Mouse (Mus musculus) liver, embryonic 11.5 days (tissue): ENCODE measurements around the gene Olfr745. TPM values are rescaled to one million over a fixed set of nuclear protein-coding genes. Genes with fewer than 3 reads are reported as not detected.

Experiments
- ATAC-seq: fragments of 200-750 bp; cut with Nextera tagmentation; replicated peaks from 2 replicates; pipeline ENCODE4 v1.8.0; 2017; ENCODE audit warnings: moderate number of reproducible peaks, mild to moderate bottlenecking, moderate TSS enrichment, moderate library complexity; ENCODE audit not compliant: low FRiP score
- DNase-seq: peaks from one replicate; pipeline ENCODE4 v3.0.0-alpha.2; 2017; ENCODE audit warnings: low spot score
- H3K27ac ChIP-seq: fragments of 300-500 bp; sonication (generic); 2 replicates; pipeline ENCODE4 v1.5.1; 2014; ENCODE audit warnings: mild to moderate bottlenecking, low read depth, low read length, control low read depth
- H3K27me3 ChIP-seq: fragments of 300-500 bp; sonication (generic); replicated peaks from 2 replicates; pipeline ENCODE4 v1.6.1; 2014; ENCODE audit warnings: low read length, mixed read lengths; ENCODE audit not compliant: control insufficient read depth, insufficient read depth
- H3K36me3 ChIP-seq: fragments of 300-500 bp; sonication (generic); 2 replicates; pipeline ENCODE4 v1.6.1; 2014; ENCODE audit warnings: mild to moderate bottlenecking, low read length, moderate library complexity, mixed read lengths; ENCODE audit not compliant: control insufficient read depth, insufficient read depth
- H3K4me1 ChIP-seq: fragments of 300-500 bp; sonication (generic); replicated peaks from 2 replicates; pipeline ENCODE4 v1.6.1; 2014; ENCODE audit warnings: low read length, mixed read lengths; ENCODE audit not compliant: control insufficient read depth, insufficient read depth
- H3K4me2 ChIP-seq: fragments of 300-500 bp; sonication (generic); 2 replicates; pipeline ENCODE4 v1.6.1; 2014; ENCODE audit warnings: mild to moderate bottlenecking, control low read depth, moderate library complexity
- H3K4me3 ChIP-seq: fragments of 300-500 bp; sonication (generic); 2 replicates; pipeline ENCODE4 v1.5.1; 2014; ENCODE audit warnings: low read depth, low read length, control low read depth
- H3K9ac ChIP-seq: fragments of 300-500 bp; sonication (generic); 2 replicates; pipeline ENCODE4 v1.6.1; 2014; ENCODE audit warnings: low read depth, low read length, control low read depth
- H3K9me3 ChIP-seq: fragments of 300-500 bp; sonication (generic); 2 replicates; pipeline ENCODE4 v1.6.1; 2016; ENCODE audit warnings: low read length, inconsistent platforms, mixed read lengths; ENCODE audit not compliant: control insufficient read depth
- WGBS: fragments of 180-500 bp; shearing (Covaris S2); extraction: QIAGEN DNeasy Blood & Tissue Kit; methylation state at CpG from one replicate; pipeline ENCODE4 v1.1.7; 2014; 5-methylcytosine and 5-hydroxymethylcytosine counted together
- polyA plus RNA-seq: library from polyadenylated mRNA; unstranded; fragments of >200 nt; fragmentation: Nextera tagmentation; extraction: Ambion mirVana; gene quantifications from 2 replicates; pipeline ENCODE4 v1.2.1, GENCODE M21; 2014

Gene Olfr745
- polyA plus RNA-seq: not detected in 2 replicates

DNA sequence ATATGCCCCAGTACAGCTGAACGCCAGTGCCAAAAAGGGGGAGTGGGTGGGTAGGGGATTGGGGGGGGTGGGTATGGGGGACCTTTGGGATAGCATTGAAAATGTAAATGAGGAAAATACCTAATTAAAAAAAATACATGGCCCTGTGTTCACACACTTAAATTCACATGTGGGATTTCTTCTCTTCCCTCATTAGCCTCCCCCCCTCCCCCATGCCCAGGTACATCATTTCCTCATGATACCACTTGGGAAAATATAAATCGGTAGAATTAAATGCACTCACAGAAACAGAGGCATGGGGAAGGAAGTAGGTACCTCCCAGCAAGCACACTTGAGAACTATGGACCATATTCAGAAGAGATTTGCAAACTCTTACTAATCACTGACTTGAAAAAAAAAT is at the start of gene Olfr745:
Olfr745 (plus strand) TSS at position 301 of the 400 bp plus-strand sequence.
- no peak for DNase-seq
- H3K27me3 ChIP-seq: no peaks in the 10 kb centered on the region
- no peaks in the 10 kb centered on the region for H3K4me1 ChIP-seq
- H3K27ac ChIP-seq: no peak within 1 kb of the TSS
- no peak within 1 kb of the TSS for H3K4me3 ChIP-seq
- no peak for ATAC-seq
- WGBS: 78% methylated on average over 2 of the region's 2 CpGs
- H3K36me3 ChIP-seq: no peaks in the 10 kb centered on the region
- H3K4me2 ChIP-seq: no peak within 1 kb of the TSS
- no peaks in the 10 kb centered on the region for H3K9me3 ChIP-seq
- H3K9ac ChIP-seq: no peak within 1 kb of the TSS

DNA sequence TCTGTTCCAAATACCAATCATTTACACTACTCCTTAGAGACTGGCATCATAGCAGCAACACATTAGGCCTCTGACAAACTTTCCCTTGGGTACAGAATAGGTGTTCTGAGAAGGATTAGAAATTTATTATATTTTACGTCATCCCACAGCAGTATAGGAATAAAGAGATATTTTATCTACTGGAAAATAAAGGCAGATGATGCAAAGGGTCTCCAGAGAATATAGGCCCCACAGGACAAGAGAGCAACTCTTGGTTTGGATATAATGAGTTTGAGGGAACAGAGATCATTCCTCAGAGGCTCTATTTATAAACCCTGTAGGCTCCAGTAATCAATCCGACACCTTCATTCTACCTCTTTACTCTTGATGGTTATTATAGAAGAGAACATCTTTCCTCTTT is 24.6 kb upstream of the Olfr745 start, which contains the start of gene Olfr744:
Olfr744 (plus strand) TSS at position 301 of the 400 bp plus-strand sequence.
- H3K27ac ChIP-seq: no peak within 1 kb of the TSS
- DNase-seq (no peak), ATAC-seq (no peak)
- H3K4me3 ChIP-seq: no peak within 1 kb of the TSS
- peaks cover 3% of the 10 kb centered on the region; the same call in 1 of the 2 replicates for H3K9me3 ChIP-seq
- no peaks in the 10 kb centered on the region for H3K36me3 ChIP-seq
- H3K9ac ChIP-seq: no peak within 1 kb of the TSS
- H3K4me2 ChIP-seq: no peak within 1 kb of the TSS
- 83% methylated on average over 2 of the region's 2 CpGs for WGBS
- H3K4me1 ChIP-seq: no peaks in the 10 kb centered on the region
- H3K27me3 ChIP-seq: no peaks in the 10 kb centered on the region

DNA sequence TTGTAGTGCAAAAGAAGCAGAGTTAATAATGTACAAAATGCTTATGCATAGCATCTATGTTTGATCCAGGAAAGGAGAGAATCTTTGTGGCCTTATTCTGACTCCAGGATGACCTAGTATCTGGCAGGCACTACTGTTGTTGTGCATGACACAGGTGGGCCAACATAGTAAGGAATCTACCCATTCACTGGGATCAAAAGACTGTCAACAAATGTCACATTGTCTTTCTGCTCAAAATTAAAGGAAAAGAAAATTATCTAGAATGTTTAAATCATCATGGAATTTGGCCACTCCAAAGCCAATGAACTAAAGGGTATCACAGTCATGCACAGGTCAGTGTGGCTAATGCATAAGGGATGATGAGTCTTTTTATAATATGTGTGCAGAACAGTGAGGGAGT is 7.6 kb downstream of the Olfr745 start, which contains the start of gene Olfr746:
Olfr746 (plus strand) TSS at position 301 of the 400 bp plus-strand sequence.
- Histone ChIP-seq H3K9ac (no peak within 1 kb of the TSS), H3K27me3 (no peaks in the 10 kb centered on the region), H3K27ac (no peak within 1 kb of the TSS), H3K4me3 (no peak within 1 kb of the TSS), H3K36me3 (no peaks in the 10 kb centered on the region), H3K4me1 (no peaks in the 10 kb centered on the region), H3K9me3 (no peaks in the 10 kb centered on the region), H3K4me2 (no peak within 1 kb of the TSS)
- no peak for ATAC-seq
- no peak for DNase-seq

DNA sequence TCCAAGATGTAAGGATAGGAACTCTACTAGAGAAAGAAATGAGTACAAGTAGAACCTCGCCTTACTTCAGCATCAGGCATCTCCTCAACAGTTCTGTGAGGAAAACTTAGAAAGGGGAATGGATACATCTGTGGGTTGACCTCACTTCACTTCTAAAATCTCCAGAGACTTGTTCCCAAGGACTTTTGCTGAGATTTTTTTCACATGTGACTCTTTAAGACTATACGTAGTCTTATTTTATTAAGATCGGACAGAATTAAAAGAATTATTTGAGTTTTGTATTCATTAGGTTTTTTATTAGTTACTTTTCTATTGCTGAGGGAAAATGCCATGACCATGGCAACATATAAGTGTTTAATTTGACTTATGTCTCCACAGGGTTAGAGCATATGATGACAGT is 53.9 kb downstream of the Olfr745 start, which contains the start of gene Olfr747:
Olfr747 (minus strand) TSS at position 101 of the 400 bp plus-strand sequence.
- Histone ChIP-seq H3K4me3 (no peak within 1 kb of the TSS), H3K4me1 (no peaks in the 10 kb centered on the region), H3K9me3 (no peaks in the 10 kb centered on the region), H3K9ac (no peak within 1 kb of the TSS), H3K4me2 (no peak within 1 kb of the TSS), H3K27me3 (no peaks in the 10 kb centered on the region), H3K36me3 (no peaks in the 10 kb centered on the region), H3K27ac (no peak within 1 kb of the TSS)
- DNase-seq (no peak), ATAC-seq (no peak)
- 86% methylated on average over 3 of the region's 3 CpGs for WGBS

Other genes starting within 250 kb of the Olfr745 start
- gene Olfr738, start 231.8 kb upstream of the Olfr745 start, polyA plus RNA-seq: not detected in 2 replicates
- not detected in 2 replicates for gene Olfr739, start 220.8 kb upstream of the Olfr745 start, polyA plus RNA-seq
- gene Olfr740, start 193.8 kb upstream of the Olfr745 start, polyA plus RNA-seq: not detected in 2 replicates
- not detected in 2 replicates for gene Olfr741, start 166.7 kb upstream of the Olfr745 start, polyA plus RNA-seq
- not detected in 2 replicates for gene Olfr742, start 135.8 kb upstream of the Olfr745 start, polyA plus RNA-seq
- not detected in 2 replicates for gene Olfr743, start 117.5 kb upstream of the Olfr745 start, polyA plus RNA-seq
- not detected in 2 replicates for gene Olfr744, start 24.5 kb upstream of the Olfr745 start, polyA plus RNA-seq
- not detected in 2 replicates for gene Olfr746, start 7.7 kb downstream of the Olfr745 start, polyA plus RNA-seq
- not detected in 2 replicates for gene Olfr747, start 53.8 kb downstream of the Olfr745 start, polyA plus RNA-seq
- not detected in 2 replicates for gene Olfr748, start 68.0 kb downstream of the Olfr745 start, polyA plus RNA-seq
- gene Olfr749, start 105.7 kb downstream of the Olfr745 start, polyA plus RNA-seq: not detected in 2 replicates
- 43.5 and 44.6 TPM in 2 replicates for gene Ttc5, start 146.1 kb downstream of the Olfr745 start, polyA plus RNA-seq
- gene Ccnb1ip1, start 168.3 kb downstream of the Olfr745 start, polyA plus RNA-seq: not detected in 2 replicates
- 76.7 and 77.5 TPM in 2 replicates for gene Parp2, start 168.5 kb downstream of the Olfr745 start, polyA plus RNA-seq
- gene Tep1, start 231.2 kb downstream of the Olfr745 start, polyA plus RNA-seq: 4.6 and 5.5 TPM in 2 replicates